Mouse (Mus musculus) lung, postnatal 14 days (tissue): ENCODE measurements around the gene Usp24.

ENCODE experiments used
- DNase-seq: peaks from one replicate; pipeline ENCODE4 v3.0.0; 2021

Usp24 gene

DNA sequence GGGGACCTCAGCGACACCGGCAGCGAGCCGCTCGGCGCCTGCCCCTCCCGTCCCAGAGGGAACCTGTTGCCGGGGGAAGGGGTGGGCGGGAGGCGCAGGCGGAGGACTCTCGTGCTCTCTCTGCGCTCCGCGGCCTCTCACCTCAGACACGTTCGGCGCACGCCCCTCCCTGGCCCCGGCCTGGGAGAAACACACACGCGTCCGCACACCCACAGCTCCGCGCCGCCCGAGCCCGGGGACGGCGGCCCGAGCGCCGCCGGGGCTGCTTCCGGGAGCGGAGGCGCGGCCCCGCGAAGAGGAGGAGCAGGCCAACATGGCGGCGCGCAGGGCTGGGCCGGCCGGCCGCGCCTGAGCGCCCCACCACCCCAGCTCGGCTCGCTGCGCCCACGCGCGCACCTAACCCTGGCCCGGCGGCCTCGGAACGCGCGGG is at the start of gene Usp24:
Gene Usp24 (plus strand): TSS at position 293 of the 430 bp plus-strand sequence.
- DNase-seq = peak; percentile 75

DNA sequence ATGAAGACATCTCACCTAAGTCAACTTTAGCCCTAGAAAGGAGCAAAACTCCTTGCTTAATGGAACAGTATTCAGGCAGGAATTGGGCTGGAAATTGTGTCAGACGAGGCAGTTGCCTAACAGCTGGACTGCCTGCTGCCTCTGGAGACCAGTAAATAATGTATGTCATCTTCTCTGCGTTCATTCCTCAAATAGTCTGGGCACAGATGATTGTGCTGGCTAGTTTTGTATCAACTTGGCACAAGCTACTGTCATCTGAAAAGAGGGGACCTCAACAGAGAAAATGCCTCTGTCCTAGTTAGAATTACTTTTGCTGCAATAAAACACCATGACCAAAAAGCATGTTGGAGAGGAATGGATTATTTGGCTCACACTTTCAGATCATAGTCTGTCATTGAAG is 39.1 kb upstream of the Usp24 start:
- no peak for DNase-seq

DNA sequence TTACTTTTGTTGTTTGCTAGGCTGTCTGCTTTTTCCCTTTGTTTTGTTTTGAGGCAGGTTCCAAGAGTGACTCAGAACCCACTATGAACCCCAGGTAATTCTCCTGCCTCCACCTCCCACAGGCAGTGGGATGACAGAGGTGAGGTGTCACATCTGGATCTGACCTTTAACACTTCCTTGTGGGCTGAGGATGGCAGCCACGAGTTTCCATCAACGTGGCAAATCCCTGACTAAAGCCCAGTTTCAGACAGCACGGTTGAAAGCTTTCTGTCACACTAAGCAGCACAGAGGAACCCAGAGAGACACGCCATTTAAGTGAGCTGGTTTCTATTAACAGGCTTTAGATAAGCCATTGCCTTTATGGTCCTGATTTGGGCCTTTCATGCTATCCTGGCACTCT is 36.8 kb upstream of the Usp24 start:
- no peak for DNase-seq

DNA sequence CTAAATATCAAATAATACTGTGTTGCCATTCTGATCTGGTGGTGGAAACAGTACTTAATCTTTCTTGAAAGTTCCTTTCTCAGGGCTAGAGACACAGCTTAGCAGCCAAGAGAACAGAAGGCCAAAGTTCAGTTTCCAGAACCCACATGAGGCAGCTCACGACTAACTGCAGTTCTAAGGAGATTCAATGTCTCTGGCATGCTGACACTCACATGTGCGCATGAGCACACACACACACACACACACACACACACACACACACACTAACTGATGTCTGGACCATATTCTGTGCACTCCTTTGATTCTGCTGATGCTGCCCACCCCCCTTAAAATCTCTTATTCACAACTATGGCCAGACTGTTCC is 34.9 kb upstream of the Usp24 start:
- DNase-seq = no peak

DNA sequence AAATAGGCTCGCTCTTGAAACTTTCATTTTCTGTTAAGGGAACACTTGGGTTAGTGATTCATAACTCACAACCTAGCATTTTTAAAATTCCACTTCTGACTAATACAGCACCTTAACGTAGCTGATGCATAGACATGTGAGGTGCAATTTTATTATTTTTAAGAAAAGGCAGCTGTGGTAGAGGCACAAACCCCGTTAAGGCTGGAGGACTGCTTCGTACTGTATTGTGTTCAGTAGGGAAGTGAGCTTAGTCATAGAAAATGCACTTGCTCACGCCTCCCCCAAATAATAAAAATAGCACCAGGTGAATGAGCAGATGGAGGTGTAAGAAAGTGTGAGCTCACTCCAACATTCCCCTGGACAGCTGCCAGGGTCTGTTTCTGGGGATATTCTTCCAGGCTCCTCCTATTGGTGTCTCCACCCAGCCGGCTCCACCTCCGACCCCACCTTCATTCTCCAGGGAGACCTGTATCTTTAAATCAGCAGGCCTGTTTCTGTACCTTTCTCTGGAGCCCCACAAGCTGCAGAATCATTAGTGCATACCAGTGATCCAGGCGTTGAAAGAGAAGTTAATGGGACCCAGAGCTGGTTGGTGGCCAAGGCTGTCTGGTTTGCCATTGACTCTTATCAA is 34.4 kb upstream of the Usp24 start:
- DNase-seq = peak; percentile 44

DNA sequence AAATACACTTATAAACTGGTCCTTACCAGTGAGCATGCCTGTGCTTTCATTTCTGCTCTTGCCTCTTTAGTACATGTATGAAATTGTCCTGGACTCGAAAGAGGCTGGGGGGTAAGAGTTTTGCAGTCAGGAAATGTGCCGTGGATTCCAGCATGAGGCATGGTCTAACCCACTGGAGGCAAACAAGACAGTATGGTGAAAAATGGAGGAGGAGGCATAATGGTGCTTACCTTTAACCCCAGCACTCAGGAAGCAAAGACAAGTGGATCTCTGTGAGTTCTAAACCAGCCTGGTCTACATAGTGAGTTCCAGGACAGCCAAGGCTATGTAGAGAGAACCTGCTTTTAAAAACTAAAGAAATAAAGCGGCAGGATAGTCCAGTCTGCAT is 33.9 kb upstream of the Usp24 start:
- DNase-seq = no peak

DNA sequence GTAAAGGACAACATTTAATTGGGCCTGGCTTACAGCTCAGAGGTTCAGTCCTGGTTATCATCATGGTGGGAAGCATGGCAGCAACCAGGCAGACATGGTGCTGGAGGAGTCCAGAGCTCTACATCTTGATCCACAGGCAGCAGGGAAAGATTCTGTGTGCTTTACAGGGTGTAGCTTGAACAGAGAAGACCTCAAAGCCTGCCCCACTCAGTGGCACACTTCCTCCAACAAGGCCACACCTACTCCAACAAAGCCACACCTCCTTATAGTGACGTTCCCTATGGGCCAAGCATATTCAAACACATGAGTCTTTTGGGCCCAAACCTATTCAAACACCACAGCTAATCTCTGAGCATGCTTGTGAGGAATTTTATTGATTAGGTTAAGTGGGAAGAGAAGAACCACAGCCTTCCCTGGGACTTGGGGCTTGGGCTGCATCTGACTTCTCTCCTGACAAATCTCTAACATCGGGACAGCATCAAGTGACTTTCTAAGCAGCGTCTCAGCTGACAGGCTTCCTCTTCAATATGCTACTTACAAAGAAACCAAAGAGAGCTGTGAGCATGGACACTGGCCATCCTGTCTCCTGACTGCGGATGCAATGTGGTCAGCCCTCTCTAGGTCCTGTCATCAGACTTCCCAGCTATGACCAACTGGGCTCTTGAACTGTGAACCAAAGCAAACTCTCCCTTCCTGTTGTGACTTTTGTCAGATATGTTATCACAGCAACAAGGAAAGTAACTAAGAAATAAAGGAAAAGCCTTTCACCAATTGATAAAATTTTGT is 28.9 kb upstream of the Usp24 start:
- no peak for DNase-seq

DNA sequence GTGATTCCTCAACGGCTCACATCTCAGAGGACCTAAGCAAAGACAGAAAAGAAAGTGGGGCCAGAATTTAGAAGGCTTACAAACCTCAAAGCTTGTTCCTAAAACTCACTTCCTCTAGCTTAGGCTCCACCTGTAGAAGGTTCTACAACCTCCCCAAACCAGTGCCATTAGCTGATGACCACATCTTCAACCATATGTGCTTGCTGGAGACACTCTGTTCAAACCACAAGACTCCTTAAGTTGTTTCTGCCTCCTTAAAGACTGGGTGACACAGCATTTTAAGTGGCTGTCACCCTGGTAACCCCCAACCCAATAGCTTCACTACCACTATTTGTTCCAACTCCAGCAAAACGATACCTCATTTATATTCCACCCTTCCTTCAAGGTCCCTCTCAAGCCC is 25.8 kb upstream of the Usp24 start:
- DNase-seq = no peak

DNA sequence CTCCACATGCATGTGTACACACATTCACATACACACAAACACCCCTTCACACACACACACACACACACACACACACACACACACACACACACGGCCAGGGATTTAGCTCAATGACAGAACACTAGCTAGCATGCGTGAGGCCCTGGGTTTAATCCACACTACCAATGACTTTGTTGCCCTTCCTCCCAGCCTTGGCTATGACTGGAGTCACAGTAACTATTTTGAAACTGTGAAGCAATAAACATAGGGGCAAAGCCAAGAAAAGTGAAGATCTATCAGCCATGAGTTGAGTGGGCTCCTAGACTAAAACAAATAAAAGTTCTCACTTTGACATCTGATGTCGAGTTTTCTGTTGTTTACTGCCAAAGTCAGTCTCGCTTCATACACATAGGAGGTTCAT is 23.2 kb upstream of the Usp24 start:
- DNase-seq = peak; percentile 9

DNA sequence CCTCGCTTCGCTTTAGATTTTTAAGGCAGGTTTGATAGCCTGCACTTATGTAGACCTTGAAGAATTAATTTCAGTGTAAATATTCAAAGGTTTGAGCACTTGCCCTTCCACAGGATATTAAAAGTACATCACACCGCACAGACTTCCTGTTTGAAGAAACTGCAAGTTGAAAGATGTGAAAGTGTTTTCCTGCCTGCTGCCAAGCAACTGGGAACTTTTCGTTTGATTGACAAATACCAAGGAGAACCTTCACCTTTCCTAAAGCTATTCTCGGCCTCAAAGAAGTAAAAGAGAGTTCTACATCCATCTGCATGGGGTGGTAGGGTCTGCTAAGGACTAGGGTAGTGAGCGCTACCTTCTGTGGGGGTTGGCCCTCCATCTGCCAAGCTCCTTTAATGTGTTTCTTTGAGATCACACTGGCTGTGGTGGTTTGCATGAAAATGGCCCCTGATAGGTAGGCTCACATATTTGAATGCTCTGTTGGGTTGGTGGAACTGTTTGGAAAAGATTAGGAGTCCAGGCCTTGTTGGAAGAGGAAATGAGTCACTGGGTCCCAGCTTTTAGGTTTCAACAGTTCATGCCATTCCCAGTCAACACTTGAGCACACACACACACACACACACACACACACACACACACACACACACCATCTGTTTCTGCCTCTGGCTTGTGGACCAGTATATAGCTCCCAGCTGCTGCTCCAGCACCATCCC is 22.5 kb upstream of the Usp24 start:
- no peak for DNase-seq

DNA sequence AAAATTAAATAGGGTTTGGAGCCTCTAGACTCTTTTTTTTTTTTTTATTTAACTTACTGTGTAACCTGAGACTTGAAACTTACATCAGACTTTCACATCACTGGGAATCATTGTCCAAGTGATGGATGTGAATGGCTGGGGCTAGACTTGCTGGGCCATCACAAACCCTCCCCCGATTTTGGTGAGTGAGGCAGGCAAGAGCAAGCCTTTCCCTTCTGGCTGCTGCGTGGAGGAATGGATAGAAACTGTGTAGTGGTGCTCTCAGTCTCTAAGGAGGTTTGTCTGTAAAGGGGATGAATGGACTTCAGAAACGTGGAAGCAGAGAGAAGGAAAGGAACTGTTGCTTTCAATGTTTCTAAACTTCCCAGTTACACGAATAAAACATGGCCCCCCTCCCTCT is 20.3 kb upstream of the Usp24 start:
- DNase-seq = no peak

DNA sequence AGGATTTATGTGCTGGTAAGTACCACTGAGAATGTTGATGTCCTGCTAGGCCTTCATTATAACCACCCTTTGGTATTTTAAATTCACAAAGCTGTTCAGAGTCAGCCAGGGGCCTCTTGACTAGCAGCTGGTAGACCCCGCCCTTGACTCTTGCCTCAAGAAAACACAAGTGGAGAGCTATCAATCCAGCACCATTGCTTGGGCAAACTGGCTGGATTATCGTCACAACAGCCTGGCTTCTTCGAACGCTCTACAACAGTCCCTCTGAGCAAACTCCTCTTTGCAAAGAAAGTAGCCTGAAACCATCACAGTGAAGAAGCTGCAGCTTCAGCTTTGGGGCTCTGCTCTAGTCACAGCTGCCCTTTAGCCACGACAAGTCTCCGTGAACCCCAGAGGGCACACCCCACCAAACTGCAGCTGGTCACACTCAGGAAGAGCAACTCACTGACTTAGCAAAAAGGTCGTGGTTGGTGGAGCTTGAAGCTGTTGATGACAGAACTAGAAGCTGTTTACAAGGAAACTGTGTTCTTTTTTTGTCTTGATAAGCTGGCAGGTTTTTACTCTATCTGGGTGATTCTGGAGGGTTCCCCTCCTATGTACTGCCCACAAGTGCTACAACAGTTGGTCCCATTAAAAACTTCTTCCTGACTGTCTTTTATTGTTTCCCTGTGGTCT is 19.5 kb upstream of the Usp24 start:
- DNase-seq = no peak

DNA sequence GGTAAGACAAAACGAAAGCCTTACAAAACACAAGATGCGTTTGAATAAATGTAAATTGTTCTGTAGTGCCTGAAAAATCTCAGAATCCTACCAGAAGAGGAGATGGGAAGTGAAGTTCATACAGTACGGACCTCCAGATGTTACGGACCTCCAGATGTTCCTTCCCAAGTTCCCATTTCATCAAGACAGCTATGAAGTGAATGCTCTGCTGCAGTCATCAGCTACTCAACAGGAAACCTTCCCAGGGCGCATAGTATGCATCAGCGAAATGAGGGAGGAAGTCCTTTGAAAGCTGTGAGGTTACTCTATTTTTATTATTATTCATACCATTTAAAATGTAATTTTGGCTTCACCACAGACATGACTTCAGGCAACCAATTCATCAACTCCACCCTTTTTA is 14.7 kb upstream of the Usp24 start:
- no peak for DNase-seq

DNA sequence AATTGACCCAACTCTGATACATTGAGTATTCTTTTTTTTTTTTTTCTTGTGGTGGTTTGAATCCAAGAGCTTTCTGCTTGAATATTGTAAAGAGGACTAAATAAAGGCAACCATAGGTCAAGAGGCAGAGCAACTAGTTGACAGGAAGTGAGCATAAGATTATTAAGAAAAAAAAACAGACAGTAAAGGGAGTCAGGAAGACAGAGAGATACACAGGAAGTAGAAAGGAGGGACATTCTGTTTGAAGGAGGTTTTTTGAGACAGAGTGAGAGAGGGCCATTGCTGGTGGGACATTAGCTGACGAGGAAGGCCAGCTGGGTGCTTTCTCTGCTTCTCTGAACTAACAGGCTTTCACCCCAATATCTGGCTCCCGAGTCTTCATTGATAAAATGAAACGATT is 7.9 kb upstream of the Usp24 start:
- no peak for DNase-seq

DNA sequence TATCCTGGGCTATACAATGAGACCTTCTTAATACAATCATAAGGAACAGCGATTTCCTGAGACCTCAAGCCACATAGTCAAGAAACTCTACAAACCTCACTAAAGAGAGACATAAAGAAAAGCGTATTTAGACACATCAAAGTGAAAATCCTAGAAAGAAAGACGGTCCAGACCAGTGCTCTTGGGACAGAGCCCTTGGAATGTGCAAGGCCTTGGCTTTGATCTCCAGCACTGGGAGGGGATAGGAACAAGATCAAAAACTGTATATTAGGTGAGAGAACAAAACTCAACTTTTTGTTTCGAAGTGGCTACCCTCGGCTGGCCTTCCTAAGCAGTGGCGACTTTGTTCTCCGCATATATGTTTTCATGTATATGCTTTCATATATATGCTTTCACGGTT is 3.4 kb upstream of the Usp24 start:
- DNase-seq = no peak

DNA sequence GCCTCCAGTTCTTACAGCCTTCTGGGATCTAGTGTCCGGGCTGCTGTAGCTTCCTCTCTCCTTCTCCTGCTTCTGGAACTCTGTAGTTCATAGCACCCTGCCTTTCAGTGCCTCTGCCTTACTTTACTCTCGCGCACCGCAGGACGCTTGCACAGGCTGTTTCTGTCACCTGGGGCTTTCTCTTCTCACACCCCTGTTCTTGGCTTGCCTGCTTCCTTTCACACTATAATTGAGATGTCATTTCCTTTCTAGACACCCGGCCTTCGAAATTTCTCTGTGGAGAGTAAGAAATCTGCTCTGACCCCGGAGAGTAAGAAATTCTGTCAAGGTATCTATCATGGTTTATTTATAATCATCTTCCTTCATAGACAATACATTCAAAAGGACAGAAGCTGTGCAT is 2.9 kb upstream of the Usp24 start:
- DNase-seq = no peak

DNA sequence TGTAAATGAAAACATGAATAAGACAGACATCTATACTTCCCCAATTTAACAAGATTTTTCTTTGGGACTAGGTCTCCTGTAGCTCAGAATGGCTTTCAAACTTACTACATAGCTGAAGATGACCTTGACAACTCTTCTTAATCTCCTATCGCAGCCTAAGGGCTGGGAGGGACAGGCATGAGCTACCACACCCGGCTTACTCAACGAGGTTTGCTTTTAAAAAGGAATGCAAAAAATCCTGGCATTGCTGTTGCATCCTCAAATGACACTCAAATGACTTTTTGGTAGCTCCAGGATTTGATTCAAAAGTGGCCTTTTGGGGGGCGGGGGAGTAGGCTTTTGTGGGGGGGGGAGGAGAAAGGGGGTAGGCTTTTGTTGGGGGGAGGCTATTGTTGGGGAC is 2.1 kb upstream of the Usp24 start:
- DNase-seq = no peak

DNA sequence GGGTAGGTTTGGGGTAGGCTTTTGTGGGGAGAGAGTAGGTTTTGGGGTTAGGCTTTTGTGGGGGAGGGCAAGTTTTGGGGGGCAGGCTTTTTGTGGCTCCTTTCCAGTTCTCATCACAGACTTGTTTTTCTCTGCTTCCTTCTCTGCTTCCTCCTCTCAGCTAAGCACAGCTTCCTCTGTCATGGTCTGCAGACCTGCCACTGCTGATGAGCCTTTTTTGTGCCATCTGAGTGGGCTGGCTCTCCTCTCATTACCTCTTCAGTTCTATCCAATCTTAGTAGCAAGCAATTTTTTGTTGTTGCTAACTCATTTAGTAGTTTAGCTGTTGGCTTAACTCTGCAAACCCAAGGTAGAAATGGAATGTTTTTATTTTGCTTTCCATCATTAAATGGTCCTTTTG is 1.7 kb upstream of the Usp24 start:
- no peak for DNase-seq

DNA sequence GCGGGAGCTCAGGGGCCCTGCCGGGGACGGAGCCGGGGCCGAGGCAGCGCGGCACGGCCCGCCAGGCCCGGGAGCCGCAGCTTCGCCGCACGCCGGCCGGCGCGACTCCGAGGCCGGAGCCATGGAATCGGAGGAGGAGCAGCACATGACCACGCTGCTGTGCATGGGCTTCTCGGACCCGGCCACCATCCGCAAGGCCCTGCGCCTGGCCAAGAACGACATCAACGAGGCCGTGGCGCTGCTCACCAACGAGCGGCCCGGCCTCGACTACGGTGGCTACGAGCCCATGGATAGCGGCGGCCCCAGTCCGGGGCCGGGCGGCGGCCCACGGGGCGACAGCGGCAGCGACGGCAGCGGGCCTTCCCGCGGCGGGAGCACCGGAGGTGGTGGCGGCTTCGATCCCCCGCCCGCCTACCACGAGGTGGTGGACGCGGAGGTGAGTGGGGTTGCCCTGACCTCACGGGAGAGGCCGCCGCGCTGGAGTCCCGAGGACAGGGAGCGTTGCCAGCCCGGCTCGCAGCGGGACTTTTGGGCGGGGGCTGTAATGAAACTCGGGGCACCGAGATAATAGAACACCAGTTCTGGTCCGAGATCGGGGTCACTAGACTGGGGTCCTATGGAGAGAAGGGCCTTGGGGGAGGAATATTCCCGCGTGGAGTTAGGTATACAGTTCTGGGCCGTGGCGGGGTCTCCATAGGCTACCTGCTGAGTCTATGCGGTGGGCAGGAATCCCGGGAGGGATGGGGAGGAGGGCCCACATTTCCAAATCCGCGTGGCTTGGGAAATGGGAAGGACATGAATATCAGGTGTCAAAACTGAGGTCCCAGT is 552 bp downstream of the Usp24 start:
- DNase-seq = peak; percentile 45

DNA sequence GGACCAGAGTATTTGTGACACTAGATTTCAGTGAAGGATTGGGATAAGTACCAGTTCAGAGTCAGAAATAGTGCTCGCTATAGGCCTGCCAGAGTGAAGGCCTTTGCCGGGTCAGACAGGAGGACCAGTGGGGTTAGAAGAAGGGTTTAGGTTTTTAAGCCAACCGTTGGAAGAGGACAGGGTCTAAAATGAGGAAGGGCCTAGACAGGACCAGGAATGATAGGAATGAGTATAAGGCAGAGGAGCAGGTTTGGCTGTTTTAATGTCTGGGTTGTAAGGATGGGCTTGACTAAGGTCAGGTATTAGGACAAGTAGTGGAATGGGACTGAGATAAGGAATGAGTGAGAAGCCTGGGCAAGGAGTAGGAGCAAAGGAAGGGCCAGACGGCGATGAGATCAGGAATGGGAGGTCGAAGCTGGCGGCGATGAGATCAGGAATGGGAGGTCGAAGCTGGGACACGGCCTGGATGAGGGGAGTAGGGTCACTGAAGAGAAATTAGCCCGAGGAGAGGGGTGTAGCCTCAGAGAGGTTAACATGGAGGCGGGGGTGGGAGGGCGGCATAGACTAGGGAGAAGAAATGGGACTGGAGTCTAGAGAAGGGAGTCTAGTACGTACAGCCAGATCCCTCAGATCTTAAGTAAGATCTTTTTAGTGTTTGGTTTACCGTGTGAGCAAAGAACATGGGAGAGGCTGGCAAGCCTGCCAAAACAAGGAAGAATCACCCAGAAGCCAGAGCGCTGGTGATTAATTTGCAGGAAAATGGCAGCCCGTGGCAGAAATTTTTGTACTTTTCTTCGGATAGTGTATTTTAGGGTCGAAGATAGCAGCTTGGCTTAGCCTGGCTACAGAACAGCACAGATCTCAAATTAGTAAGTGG is 1.4 kb downstream of the Usp24 start:
- DNase-seq = no peak

DNA sequence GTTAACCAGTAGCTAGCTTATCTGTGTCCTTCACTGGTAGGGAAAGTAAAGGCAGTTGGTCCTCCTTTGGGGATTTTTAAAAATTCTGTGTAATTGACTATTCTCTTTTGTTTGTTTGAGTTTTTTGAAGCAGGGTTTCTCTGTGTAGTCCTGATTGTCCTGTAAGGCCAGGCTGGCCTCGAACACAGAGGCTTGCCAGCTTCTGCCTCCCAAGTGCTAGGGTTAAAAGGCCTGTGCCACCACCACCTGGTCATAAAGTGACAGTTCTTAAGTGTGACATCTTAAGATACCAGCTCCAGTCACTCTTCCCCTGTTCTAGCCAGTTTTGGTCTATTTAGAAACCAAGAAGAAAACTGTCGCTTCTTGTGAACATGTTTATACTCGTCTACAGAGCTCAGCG is 2.2 kb downstream of the Usp24 start:
- DNase-seq = no peak

DNA sequence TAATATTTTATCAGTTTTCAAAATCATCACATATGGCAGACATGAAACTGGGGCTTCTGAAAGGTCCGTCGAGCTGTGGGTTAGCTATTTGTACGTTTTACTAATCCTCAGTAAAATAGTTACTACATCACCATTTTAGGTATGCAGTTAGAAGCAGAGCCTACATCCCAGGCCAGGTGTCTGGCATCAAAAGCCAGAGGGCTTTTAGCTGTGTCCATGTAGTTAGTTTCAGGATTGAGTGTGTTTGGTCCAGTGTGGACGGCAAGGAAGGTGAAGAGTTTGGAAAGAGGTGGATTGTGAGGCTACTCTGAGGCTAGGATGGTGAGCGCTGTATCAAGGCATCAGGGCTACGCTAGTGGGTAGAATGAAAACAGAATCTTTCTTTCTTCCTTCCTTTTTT is 3.0 kb downstream of the Usp24 start:
- no peak for DNase-seq
